Mouse (Mus musculus) olfactory bulb, adult 2 months (tissue): Measurements from ENCODE around the gene Capn2.

Source experiments
- CTCF ChIP-seq: fragments of 200-500 bp; IDR thresholded peaks from 2 replicates; pipeline ENCODE4 v1.5.1; 2012; ENCODE audit warnings: low read depth, mild to moderate bottlenecking, low read length, moderate library complexity; ENCODE audit not compliant: insufficient read depth
- POLR2A ChIP-seq: fragments of 200-500 bp; IDR thresholded peaks from 2 replicates; pipeline ENCODE4 v1.6.1; 2012; ENCODE audit warnings: mild to moderate bottlenecking, low read depth, low read length, moderate library complexity; ENCODE audit not compliant: insufficient read depth

DNA sequence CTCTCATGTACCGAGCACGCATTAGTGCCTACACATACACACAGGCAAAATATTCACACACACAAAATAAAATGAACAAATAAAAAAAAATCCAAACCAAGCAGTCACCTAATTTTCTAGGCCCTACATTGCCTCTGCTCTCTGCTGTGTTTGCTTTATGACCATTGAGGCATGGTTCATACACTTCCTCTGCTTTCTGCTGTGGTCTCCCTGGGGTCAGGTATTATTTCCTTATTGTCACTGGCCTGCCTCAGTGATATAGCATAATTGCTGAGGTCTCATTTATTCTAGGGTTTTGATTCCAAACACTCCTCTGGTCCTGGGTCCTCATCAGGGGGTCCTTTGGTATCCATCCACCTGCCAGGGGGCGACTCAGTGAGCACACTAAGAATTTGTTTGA lies 8.2 kb upstream of the Capn2 start:
- no peak for TF ChIP-seq CTCF
- no peak for TF ChIP-seq POLR2A
